Mouse (Mus musculus) spleen, adult 2 months (tissue): Measurements from ENCODE around the gene Slc25a26. TPM values are rescaled to one million over a fixed set of nuclear protein-coding genes. Genes with fewer than 3 reads are reported as not detected.

ENCODE experiments used
- DNase-seq, 2 experiments: peaks; one replicate each; pipeline versions ENCODE4 v3.0.0 to v3.0.0-alpha.2; 2012 to 2021; ENCODE audit warnings: low spot score in 2 of 2, low read depth in 1 of 2
- H3K27ac ChIP-seq: fragments of 200-500 bp; 2 replicates; pipeline ENCODE4 v1.5.1; 2012; ENCODE audit warnings: low read length, inconsistent platforms; ENCODE audit not compliant: insufficient read depth
- H3K27me3 ChIP-seq: fragments of 200-500 bp; 2 replicates; pipeline ENCODE4 v1.6.1; 2012; ENCODE audit warnings: mild to moderate bottlenecking, moderate library complexity, low read length, inconsistent platforms; ENCODE audit not compliant: control insufficient read depth, insufficient read depth
- H3K36me3 ChIP-seq: fragments of 200-500 bp; 2 replicates; pipeline ENCODE4 v1.6.1; 2012; ENCODE audit warnings: mild to moderate bottlenecking, low read length, inconsistent platforms; ENCODE audit not compliant: control insufficient read depth, insufficient read depth
- H3K4me1 ChIP-seq: fragments of 200-500 bp; 2 replicates; pipeline ENCODE4 v1.6.1; 2011; ENCODE audit warnings: inconsistent platforms; ENCODE audit not compliant: control insufficient read depth, insufficient read depth, insufficient read length
- H3K4me3 ChIP-seq: fragments of 200-500 bp; 2 replicates; pipeline ENCODE4 v1.5.1; 2011; ENCODE audit warnings: mild to moderate bottlenecking, inconsistent platforms; ENCODE audit not compliant: insufficient read depth, insufficient read length; ENCODE audit errors: extremely low read depth
- CTCF ChIP-seq: fragments of 200-500 bp; IDR thresholded peaks from 2 replicates; pipeline ENCODE4 v1.5.1; 2011; ENCODE audit warnings: mild to moderate bottlenecking, inconsistent platforms; ENCODE audit not compliant: insufficient read depth, insufficient read length, insufficient replicate concordance; ENCODE audit errors: extremely low read depth
- POLR2A ChIP-seq: fragments of 200-500 bp; IDR thresholded peaks from 2 replicates; pipeline ENCODE4 v1.6.1; 2011; ENCODE audit warnings: low read depth, low read length, inconsistent platforms
- WGBS: fragments of 180-500 bp; shearing (Covaris S2); methylation state at CpG from one replicate; pipeline ENCODE4 v1.1.7; 2018; 5-methylcytosine and 5-hydroxymethylcytosine counted together
- polyA plus RNA-seq: library from polyadenylated mRNA; depleted of rRNA; stranded (reverse); fragments of >200 nt; gene quantifications from 2 replicates; pipeline ENCODE4 v1.2.3, GENCODE M21; 2012

Gene Slc25a26
- polyA plus RNA-seq, 1 experiment, result 7.6 TPM

DNA sequence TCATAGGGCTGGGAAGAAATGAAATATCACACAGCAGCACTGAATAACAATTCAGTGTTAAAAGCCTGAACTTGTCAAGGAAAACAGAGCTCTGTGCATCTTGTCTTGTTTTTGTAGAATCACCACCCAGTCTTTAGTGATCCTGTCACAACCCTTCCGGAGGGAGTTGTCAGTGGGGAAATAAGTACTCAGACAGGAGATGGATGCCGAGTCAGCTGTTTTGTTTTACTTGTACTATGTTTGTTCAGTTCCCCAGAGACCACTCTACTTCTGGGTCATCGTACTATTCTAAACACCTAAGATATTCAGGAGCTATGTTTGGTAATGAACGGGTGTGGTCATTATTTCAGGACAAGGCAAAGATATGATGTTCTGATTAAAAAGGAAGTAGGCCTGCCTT, 88.2 kb downstream of the Slc25a26 start:
- Histone ChIP-seq H3K27ac (no peak overlapping the region), H3K27me3 (no peaks in the 10 kb centered on the region), H3K36me3 (peaks cover 2% of the 10 kb centered on the region; the same call in 1 of the 2 replicates), H3K4me1 (no peaks in the 10 kb centered on the region), H3K4me3 (no peak overlapping the region)
- 88% methylated on average over 4 of the region's 4 CpGs for WGBS
- no peak for TF ChIP-seq POLR2A
- no peak for TF ChIP-seq CTCF
- no peak for DNase-seq

DNA sequence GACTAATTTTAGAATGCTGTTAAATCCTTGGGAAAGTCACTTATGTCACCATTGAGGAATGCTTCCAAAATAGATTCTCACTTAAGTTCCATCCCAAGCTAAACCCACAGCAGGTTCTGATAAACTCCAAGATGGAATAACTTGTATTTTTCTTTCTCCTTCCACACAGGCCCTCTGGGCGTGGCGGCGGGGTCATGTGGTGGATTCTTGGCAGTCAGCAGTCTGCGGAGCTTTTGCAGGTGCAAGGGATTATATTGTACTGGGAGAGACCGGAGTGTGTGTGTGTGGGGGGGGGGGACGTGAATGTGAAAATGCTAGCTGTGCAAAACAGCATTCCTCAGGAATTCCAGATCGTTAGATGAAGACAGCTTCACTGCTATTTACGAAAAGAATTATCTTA, 92.1 kb downstream of the Slc25a26 start:
- no peak for DNase-seq
- Histone ChIP-seq H3K4me1 (no peaks in the 10 kb centered on the region), H3K36me3 (no peaks in the 10 kb centered on the region; the same call in 1 of the 2 replicates), H3K27ac (no peak overlapping the region), H3K27me3 (no peaks in the 10 kb centered on the region), H3K4me3 (no peak overlapping the region)
- TF ChIP-seq CTCF (no peak), POLR2A (no peak)
- 93% methylated on average over 8 of the region's 8 CpGs for WGBS

DNA sequence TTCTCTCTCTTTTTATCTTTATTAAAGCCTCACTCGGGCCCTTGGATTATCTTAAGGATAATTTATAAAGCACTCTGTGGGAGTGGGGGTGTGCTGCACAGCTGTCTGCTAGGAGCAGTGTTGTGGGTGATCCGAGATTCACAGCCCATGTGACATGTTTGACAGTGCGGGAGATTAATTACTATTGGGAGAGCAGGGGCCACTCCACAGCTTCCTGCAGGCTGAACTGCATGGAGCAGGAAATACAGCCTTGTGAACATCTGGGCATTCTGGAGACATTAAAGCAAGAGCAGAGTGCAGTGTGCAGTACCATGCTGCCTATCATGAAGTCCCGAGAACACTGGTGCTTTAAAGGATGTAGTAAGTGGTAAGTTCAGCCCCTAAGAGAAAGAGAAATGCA, 92.6 kb downstream of the Slc25a26 start:
- Histone ChIP-seq H3K27ac (no peak overlapping the region), H3K27me3 (no peaks in the 10 kb centered on the region), H3K4me1 (no peaks in the 10 kb centered on the region), H3K36me3 (no peaks in the 10 kb centered on the region; the same call in 1 of the 2 replicates), H3K4me3 (no peak overlapping the region)
- no peak for DNase-seq
- WGBS, result 79% methylated on average over 4 of the region's 4 CpGs
- TF ChIP-seq CTCF (no peak), POLR2A (no peak)

DNA sequence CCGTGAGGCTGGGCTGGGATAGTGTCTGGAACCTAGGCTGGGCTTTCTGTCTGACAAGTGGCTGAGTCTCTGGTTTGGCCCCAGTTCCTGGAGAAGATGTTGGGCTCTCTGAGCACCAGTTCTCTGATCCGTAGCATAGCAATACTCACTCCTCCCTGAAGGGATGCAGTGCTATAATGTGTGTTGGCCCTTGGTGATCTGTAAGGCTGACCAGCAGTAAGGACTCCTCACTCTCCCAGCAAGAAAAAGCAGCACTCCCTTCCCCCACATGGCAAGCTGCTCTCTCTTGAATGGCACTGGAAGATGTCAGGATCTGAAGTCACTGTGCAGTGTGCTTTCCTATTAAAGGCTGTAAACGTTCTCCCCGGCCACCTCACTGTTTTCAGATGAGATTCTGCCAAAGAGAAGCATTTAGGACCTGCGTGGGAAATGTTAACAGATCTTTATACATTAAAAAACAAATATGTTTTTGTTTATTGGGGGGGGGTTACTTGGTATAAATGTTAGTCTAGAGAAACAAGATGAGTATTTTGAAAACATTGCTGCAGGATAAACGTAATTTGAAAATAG, 94.0 kb downstream of the Slc25a26 start:
- Histone ChIP-seq H3K4me1 (no peaks in the 10 kb centered on the region), H3K27me3 (no peaks in the 10 kb centered on the region), H3K36me3 (no peaks in the 10 kb centered on the region; the same call in 1 of the 2 replicates), H3K27ac (no peak overlapping the region), H3K4me3 (no peak overlapping the region)
- WGBS, result 89% methylated on average over 6 of the region's 6 CpGs
- TF ChIP-seq CTCF (no peak), POLR2A (no peak)
- no peak for DNase-seq

DNA sequence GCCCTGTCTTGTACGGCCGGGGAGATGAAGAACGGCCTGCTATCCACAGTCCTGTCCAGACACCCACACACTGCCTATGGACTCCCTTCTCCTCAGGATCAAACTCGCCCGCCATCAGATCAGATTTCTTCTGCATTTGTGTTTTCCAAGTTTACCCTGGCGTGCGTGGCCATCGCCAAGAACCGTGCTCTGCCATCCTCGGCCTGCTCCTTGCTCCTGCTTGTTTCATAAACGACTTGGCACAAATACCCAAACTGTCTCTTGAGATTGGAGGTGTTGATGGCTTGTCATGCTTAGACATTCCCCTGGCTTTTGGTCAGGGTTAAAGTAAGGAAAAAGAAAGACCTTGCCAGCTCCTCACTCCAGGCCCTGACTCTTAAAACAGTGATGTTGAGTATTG, 94.6 kb downstream of the Slc25a26 start:
- H3K4me1 ChIP-seq, result no peaks in the 10 kb centered on the region
- WGBS, result 94% methylated on average over 11 of the region's 11 CpGs
- H3K4me3 ChIP-seq, result no peak overlapping the region
- no peak for DNase-seq
- H3K36me3 ChIP-seq, result no peaks in the 10 kb centered on the region; the same call in 1 of the 2 replicates
- no peaks in the 10 kb centered on the region for H3K27me3 ChIP-seq
- TF ChIP-seq POLR2A (no peak), CTCF (no peak)
- H3K27ac ChIP-seq, result no peak overlapping the region

DNA sequence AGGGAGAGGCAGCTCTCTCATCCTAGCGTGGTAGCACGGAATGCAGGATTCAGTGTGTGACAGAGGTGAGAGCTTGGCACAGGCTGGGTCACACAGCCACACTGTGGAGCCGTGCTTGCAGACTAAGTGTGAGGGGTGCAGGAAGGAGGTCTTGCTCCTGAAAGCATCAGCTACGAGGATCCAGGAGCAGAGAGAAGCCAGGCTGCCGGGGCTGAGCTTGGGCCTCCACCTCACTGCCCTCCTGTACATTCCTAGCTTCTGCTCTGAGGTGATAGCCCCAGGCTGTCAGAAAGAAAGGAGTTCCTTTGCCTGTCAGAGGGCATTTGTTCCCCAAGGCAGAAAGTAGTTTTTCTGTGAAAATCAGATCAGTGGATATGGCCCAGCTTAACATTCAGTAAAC, 95.1 kb downstream of the Slc25a26 start:
- WGBS, result 96% methylated on average over 5 of the region's 5 CpGs
- no peaks in the 10 kb centered on the region; the same call in 1 of the 2 replicates for H3K36me3 ChIP-seq

DNA sequence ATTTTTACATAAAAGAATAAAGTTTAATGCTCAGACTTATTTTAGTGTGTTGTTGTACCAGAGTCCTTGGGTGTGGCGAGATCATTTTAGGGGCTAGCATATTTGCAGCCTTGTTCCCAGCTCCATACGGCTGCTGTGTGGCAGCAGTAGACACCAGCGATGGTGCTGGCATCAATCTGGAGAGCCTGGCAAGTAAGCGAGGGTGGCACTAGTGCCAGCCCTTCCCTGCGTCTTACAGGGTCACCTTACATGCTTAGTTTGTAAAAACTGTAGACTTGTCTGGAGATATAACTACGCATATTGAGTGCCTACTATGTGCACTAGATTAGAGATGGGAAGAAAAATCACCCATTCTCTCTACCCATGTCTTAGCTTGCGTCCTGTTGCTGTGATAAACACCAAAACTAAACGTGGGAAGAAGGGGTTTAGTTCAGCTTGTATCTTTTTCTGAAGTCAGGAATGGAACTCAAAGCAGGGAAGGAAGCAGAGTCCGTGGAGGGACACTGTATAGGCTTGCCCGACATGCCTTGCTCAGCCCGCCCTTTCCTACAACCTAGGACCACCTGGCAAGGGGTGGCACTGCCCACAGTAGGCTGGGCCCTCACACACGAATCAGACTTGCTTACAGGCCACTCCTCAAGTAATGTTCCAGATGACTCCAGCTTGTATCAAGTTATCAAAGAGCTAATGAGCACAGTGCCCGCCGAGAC, 96.1 kb downstream of the Slc25a26 start:
- Histone ChIP-seq H3K4me1 (peaks cover 4% of the 10 kb centered on the region; the same call in 1 of the 2 replicates), H3K27ac (no peak overlapping the region), H3K27me3 (no peaks in the 10 kb centered on the region), H3K36me3 (no peaks in the 10 kb centered on the region; the same call in 1 of the 2 replicates), H3K4me3 (no peak overlapping the region)
- no peak for DNase-seq
- 91% methylated on average over 14 of the region's 14 CpGs for WGBS
- no peak for TF ChIP-seq POLR2A
- TF ChIP-seq CTCF, result no peak

More for the DNA sequence above, 95.1 kb downstream of the Slc25a26 start:
- Histone ChIP-seq H3K4me1 (no peaks in the 10 kb centered on the region), H3K27me3 (no peaks in the 10 kb centered on the region), H3K4me3 (no peak overlapping the region), H3K27ac (no peak overlapping the region)
- DNase-seq, result no peak
- TF ChIP-seq POLR2A, result no peak
